Mouse (Mus musculus): ENCODE data around the gene Olfr145. TPM values are rescaled to one million over a fixed set of nuclear protein-coding genes. Genes with fewer than 3 reads are reported as not detected.
A peak's percentile ranks its signal among the peaks of the same experiment; 100 is the strongest.

Olfr145 gene
- total and polyA plus RNA-seq, 2 experiments from 2014 or later: not detected

- Histone ChIP-seq H3K9me3 (ENCODE audit: low read length) (no peaks in the 10 kb centered on the region), H3K4me1 (ENCODE audit: insufficient read depth) (no peaks in the 10 kb centered on the region), H3K36me3 (ENCODE audit: insufficient read depth) (no peaks in the 10 kb centered on the region), H3K9ac (no peak overlapping the region), H3K27ac (ENCODE audit: low read depth, low read length) (no peak overlapping the region), H3K4me3 (ENCODE audit: low read depth, low read length) (no peak overlapping the region), H3K27me3 (ENCODE audit: insufficient read depth, low read length) (no peaks in the 10 kb centered on the region), H3K4me2 (ENCODE audit: low read depth) (no peak overlapping the region)
- peak; percentile 94 for TF ChIP-seq CTCF (IDR thresholded peaks at IDR 0.05; ENCODE audit: low read depth)
- WGBS: 4% methylated on average over 11 of the region's 11 CpGs
- ATAC-seq (peak; percentile 80), DNase-seq (peak; percentile 93)
Measured at GRCm38 (mm10) chr9:37932519-37932918, 36.0 kb downstream of the Olfr145 start.

- Histone ChIP-seq H3K9ac (no peak overlapping the region), H3K27me3 (ENCODE audit: insufficient read depth, low read length) (no peaks in the 10 kb centered on the region), H3K4me3 (ENCODE audit: low read depth, low read length) (no peak overlapping the region), H3K27ac (ENCODE audit: low read depth, low read length) (no peak overlapping the region), H3K9me3 (ENCODE audit: low read length) (no peaks in the 10 kb centered on the region), H3K36me3 (ENCODE audit: insufficient read depth) (no peaks in the 10 kb centered on the region), H3K4me1 (ENCODE audit: insufficient read depth) (no peaks in the 10 kb centered on the region), H3K4me2 (ENCODE audit: low read depth) (no peak overlapping the region)
- TF ChIP-seq CTCF (IDR thresholded peaks at IDR 0.05; ENCODE audit: low read depth): no peak
- ATAC-seq (no peak), DNase-seq (no peak)
Measured at GRCm38 (mm10) chr9:37934146-37934545, 37.6 kb downstream of the Olfr145 start.

DNA sequence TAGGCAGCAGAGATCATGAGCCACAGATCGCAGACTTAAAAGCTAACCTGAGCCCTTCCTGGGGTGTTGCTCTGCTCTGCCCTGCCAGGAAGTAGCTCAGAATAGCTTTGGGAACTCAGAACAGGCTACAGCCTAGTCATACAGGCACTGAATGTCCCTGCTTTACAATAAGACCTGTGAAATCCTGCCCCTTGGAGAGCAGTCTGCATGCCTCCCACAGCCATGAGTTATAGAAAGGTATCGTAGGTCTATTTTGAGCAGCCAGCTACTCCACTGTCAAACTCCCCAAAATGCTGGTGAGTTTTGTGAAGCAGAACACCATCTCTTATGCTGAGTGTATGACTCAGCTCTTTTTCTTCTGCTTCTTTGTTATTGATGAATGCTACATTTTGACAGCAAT is 44.6 kb downstream of the Olfr145 start:
- H3K4me1 ChIP-seq (ENCODE audit: insufficient read depth): no peaks in the 10 kb centered on the region
- H3K4me3 ChIP-seq (ENCODE audit: low read depth, low read length): no peak overlapping the region
- H3K36me3 ChIP-seq (ENCODE audit: insufficient read depth): no peaks in the 10 kb centered on the region
- no peaks in the 10 kb centered on the region for H3K27me3 ChIP-seq (ENCODE audit: insufficient read depth, low read length)
- H3K9me3 ChIP-seq (ENCODE audit: low read length): no peaks in the 10 kb centered on the region
- DNase-seq (no peak), ATAC-seq (no peak)
- TF ChIP-seq CTCF (IDR thresholded peaks at IDR 0.05; ENCODE audit: low read depth): no peak
- 87% methylated on average over 2 of the region's 2 CpGs for WGBS
- no peak overlapping the region for H3K4me2 ChIP-seq (ENCODE audit: low read depth)
- H3K27ac ChIP-seq (ENCODE audit: low read depth, low read length): no peak overlapping the region
- H3K9ac ChIP-seq: no peak overlapping the region

Other genes starting within 250 kb of the Olfr145 start
- 63.5 and 72.6 TPM in 2 replicates for gene Tbrg1, start 239.4 kb upstream of the Olfr145 start, total RNA-seq (2014; rRNA removed)
- gene Tbrg1, start 239.4 kb upstream of the Olfr145 start, polyA plus RNA-seq (2015; fragmentation: Nextera tagmentation; extraction: Ambion mirVana): 84.3 and 97.0 TPM in 2 replicates
- gene Panx3, start 227.5 kb upstream of the Olfr145 start, total RNA-seq (2014; rRNA removed): 0.08 and 1.8 TPM in 2 replicates
- not detected in 2 replicates for gene Panx3, start 227.5 kb upstream of the Olfr145 start, polyA plus RNA-seq (2015; fragmentation: Nextera tagmentation; extraction: Ambion mirVana)
- not detected in 2 replicates for gene Olfr160, start 180.5 kb upstream of the Olfr145 start, total RNA-seq (2014; rRNA removed)
- gene Olfr160, start 180.5 kb upstream of the Olfr145 start, polyA plus RNA-seq (2015; fragmentation: Nextera tagmentation; extraction: Ambion mirVana): not detected in 2 replicates
- not detected in 2 replicates for gene Olfr874, start 151.6 kb upstream of the Olfr145 start, total RNA-seq (2014; rRNA removed)
- not detected in 2 replicates for gene Olfr874, start 151.6 kb upstream of the Olfr145 start, polyA plus RNA-seq (2015; fragmentation: Nextera tagmentation; extraction: Ambion mirVana)
- not detected in 2 replicates for gene Olfr875, start 124.9 kb upstream of the Olfr145 start, total RNA-seq (2014; rRNA removed)
- gene Olfr875, start 124.9 kb upstream of the Olfr145 start, polyA plus RNA-seq (2015; fragmentation: Nextera tagmentation; extraction: Ambion mirVana): 0.16 TPM in 1 of 2 replicates, not detected in the other
- gene Olfr876, start 93.7 kb upstream of the Olfr145 start, total RNA-seq (2014; rRNA removed): not detected in 2 replicates
- not detected in 2 replicates for gene Olfr876, start 93.7 kb upstream of the Olfr145 start, polyA plus RNA-seq (2015; fragmentation: Nextera tagmentation; extraction: Ambion mirVana)
- not detected in 2 replicates for gene Olfr877, start 42.5 kb upstream of the Olfr145 start, total RNA-seq (2014; rRNA removed)
- 0.11 TPM in 1 of 2 replicates, not detected in the other for gene Olfr877, start 42.5 kb upstream of the Olfr145 start, polyA plus RNA-seq (2015; fragmentation: Nextera tagmentation; extraction: Ambion mirVana)
- gene Olfr878, start 21.1 kb downstream of the Olfr145 start, total RNA-seq (2014; rRNA removed): not detected in 2 replicates
- not detected in 2 replicates for gene Olfr878, start 21.1 kb downstream of the Olfr145 start, polyA plus RNA-seq (2015; fragmentation: Nextera tagmentation; extraction: Ambion mirVana)
- not detected in 2 replicates for gene Olfr881, start 95.1 kb downstream of the Olfr145 start, total RNA-seq (2014; rRNA removed)
- not detected in 2 replicates for gene Olfr881, start 95.1 kb downstream of the Olfr145 start, polyA plus RNA-seq (2015; fragmentation: Nextera tagmentation; extraction: Ambion mirVana)
- gene Olfr883, start 129.1 kb downstream of the Olfr145 start, total RNA-seq (2014; rRNA removed): not detected in 2 replicates
- not detected in 2 replicates for gene Olfr883, start 129.1 kb downstream of the Olfr145 start, polyA plus RNA-seq (2015; fragmentation: Nextera tagmentation; extraction: Ambion mirVana)
- not detected in 2 replicates for gene Olfr884, start 149.8 kb downstream of the Olfr145 start, total RNA-seq (2014; rRNA removed)
- gene Olfr884, start 149.8 kb downstream of the Olfr145 start, polyA plus RNA-seq (2015; fragmentation: Nextera tagmentation; extraction: Ambion mirVana): not detected in 2 replicates
- not detected in 2 replicates for gene Olfr885, start 164.6 kb downstream of the Olfr145 start, total RNA-seq (2014; rRNA removed)
- gene Olfr885, start 164.6 kb downstream of the Olfr145 start, polyA plus RNA-seq (2015; fragmentation: Nextera tagmentation; extraction: Ambion mirVana): not detected in 2 replicates
- gene Olfr887, start 187.3 kb downstream of the Olfr145 start, total RNA-seq (2014; rRNA removed): not detected in 2 replicates
- gene Olfr887, start 187.3 kb downstream of the Olfr145 start, polyA plus RNA-seq (2015; fragmentation: Nextera tagmentation; extraction: Ambion mirVana): not detected in 2 replicates
- gene Olfr888, start 211.4 kb downstream of the Olfr145 start, total RNA-seq (2014; rRNA removed): not detected in 2 replicates
- not detected in 2 replicates for gene Olfr888, start 211.4 kb downstream of the Olfr145 start, polyA plus RNA-seq (2015; fragmentation: Nextera tagmentation; extraction: Ambion mirVana)
- gene Olfr889, start 218.5 kb downstream of the Olfr145 start, total RNA-seq (2014; rRNA removed): not detected in 2 replicates
- 0.02 and 0.04 TPM in 2 replicates for gene Olfr889, start 218.5 kb downstream of the Olfr145 start, polyA plus RNA-seq (2015; fragmentation: Nextera tagmentation; extraction: Ambion mirVana)
- gene Olfr890, start 245.8 kb downstream of the Olfr145 start, total RNA-seq (2014; rRNA removed): not detected in 2 replicates
- gene Olfr890, start 245.8 kb downstream of the Olfr145 start, polyA plus RNA-seq (2015; fragmentation: Nextera tagmentation; extraction: Ambion mirVana): not detected in 2 replicates

All from forebrain, postnatal 0 days (tissue).